Mouse (Mus musculus) embryo, embryonic 10.5 days (tissue): ENCODE measurements around the gene Zcchc9.
"Not testable (repeated sequence)": the region's sequence is repeated elsewhere in the genome, so short reads cannot be mapped to it uniquely, and the experiment has no call there.

Experiments used
- DNase-seq: peaks from one replicate; pipeline ENCODE4 v3.0.0-alpha.2; 2015; ENCODE audit warnings: low spot score

Zcchc9 gene

DNA sequence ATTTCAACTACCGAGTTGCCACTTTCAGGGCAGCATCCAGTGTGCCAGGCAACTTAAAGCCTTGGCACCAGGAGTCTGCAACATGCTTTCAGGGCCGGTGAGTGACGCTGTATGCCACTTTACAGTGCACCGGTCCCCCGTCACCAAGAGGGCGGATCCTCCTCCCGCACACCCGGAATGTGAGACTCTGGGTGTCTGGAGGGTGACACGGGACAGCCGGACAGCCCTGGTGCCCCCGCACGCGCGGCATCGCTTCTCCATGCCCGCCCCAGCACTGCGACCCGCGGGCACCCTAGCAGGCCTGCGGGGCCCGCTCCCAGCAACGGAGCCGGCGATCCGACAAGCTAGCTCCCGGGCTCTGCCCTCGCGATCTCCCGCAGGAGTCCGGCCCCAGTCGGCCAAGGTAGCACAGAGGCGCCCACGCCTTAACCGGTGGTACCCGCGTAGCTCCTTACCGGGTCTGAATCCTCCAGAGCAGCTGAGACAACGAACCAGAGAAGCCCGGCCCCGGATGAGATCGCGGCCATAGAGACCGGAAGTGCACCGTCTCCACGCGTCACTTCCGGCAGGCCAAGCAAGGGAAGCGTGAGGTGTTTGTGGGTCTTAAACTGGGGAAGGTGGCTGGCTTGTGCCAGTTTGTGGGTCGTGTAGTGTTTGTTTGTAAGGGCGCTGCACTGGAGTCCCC lies at the start of gene Zcchc9:
Gene Zcchc9 (minus strand): TSS at position 551 of the 685 bp plus-strand sequence.
- peak; percentile 94 for DNase-seq

DNA sequence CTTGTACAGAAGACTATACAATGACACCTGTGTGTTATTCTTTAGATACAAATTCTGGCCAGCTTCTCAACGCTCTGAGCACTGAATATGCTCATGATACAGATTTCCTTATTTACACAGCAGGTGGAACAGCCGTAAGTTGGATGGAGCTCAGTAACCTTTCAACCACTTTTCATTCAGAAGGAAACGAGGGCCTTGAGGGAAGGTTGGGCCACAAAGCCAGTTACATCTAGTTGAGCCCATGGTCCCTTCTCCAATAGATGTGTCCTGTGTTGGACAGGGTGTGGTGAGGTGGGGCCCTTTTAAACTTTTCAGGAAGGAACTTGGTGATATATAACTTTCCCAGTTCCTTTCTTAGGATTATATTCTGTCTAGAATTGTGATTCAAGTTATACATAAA lies 46.9 kb upstream of the Zcchc9 start:
- DNase-seq, result no peak

DNA sequence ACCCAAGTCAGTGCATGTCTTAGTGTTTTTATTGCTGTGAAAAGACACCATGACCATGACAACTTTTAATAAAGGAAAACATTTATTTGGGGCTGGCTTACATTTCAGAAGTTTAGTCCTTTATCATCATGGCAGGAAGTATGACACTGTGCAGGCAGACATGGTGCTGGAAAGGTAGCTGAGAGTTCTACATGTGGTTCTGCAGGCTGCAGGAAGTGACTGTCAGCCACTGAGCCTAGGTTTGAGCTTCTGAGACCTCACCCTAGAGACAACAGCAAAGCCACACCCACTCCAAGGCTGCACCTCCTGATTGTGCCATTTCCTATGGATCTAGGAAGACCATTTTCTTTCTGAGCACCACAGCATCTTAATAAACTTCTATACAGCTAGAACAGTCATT lies 20.4 kb upstream of the Zcchc9 start:
- no peak for DNase-seq

DNA sequence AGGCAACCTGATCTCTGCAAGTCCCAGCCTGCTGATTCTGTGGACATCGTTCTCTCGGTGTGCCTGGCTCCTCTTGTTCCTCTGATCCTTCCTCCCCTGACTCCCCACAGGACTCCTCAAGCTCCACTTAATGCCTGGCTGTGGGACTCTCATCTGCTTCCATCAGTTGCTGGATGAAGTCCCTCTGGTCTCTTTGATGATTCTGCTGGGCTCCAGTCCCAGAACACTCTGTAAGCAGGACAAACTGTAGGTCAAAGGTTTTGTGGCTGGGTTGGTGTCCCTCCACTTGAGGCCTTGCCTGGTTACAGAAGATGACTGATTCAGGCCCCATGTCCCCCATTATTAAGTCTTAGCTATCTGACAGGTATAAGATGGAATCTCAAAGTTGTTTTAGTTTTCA lies 18.6 kb upstream of the Zcchc9 start:
- DNase-seq, result no peak

DNA sequence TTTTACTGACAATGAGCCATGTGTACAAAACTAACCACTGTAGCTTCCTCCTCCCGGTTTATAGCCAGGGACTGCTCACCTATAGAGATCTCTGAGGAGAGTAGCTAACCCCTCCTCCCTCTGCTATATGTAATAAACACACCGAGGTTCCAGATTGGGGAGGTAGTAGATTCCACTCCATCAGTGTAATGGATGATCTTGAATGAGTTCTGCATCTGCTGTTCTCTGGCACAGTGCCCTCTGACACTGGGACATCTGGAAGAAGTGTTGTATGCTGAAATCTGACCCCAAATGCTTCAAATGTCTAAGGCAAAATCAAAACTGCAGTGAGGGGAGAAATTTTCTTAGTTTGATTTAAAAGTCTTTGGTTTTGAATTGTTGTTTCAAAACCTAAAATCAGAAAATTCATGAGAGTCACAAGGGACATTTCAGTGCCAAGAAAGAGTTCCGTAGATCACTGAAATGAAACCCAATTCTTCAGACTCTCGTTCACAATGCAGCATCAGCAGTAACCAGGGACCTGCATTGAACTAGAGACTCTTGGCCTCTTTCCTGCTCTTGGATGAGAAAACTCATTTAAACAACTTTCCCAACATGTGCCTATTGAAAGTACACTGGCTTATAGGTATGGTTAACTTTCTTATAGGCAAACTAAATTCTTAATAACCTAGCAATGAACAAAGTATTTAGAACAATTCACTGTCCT lies 17.5 kb upstream of the Zcchc9 start:
- DNase-seq, result peak; percentile 58

DNA sequence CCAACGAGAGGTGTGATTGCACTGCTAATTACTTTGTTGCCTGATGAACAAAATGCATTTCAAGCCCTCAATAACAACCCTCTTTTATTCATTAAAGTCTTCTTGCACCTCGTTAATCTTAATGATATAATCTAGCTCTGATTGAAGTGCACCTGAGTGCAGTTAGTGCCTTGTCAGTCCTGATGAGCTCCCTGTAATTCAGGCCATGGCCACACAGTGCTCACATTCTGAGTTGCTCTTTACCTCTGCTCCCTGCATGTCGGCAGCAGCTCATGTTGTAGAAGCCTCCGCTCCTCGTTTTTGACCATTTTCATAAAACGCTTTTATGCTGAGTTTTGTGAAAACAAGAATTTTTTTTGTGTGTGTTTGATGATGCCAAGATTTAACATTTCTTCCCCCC lies 16.2 kb upstream of the Zcchc9 start:
- DNase-seq, result no peak

DNA sequence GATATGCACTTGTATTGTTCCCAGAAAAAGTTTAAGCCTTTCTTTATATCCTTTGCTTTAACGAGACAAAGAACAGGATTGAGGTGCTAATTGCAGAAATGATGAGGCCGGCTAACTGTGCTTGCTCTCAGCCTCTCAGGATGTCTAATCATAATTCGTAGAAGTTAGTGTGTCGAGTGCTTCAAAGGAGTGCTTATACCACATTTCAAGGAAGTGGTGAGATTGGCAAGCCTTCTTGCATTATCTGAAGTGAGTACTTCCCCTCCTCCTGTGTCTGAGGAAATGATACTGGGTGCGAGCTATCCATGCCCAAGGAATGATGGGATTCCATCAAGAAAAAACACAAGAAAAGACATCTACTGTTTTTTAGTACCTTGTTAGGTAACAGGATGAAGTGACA lies 7.2 kb upstream of the Zcchc9 start:
- no peak for DNase-seq

DNA sequence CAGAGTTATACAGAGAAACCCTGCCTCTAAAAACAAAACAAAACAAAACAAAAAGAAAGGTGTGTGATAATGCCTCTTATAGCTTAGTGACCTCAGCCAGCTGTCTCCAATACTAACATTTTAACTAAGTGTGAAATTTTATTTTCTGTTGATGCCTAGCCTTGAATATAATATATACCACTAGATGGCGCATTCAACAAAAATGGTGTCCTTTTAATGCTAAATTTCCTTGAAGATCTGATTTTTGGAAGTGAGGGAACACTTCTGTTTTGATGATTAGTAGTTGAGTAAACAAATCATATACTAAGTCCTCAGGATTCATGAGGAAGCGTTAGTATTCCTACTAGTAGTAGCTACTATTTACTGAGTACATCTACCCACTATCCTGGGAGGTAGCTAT lies 2.0 kb upstream of the Zcchc9 start:
- DNase-seq, result peak; percentile 60

DNA sequence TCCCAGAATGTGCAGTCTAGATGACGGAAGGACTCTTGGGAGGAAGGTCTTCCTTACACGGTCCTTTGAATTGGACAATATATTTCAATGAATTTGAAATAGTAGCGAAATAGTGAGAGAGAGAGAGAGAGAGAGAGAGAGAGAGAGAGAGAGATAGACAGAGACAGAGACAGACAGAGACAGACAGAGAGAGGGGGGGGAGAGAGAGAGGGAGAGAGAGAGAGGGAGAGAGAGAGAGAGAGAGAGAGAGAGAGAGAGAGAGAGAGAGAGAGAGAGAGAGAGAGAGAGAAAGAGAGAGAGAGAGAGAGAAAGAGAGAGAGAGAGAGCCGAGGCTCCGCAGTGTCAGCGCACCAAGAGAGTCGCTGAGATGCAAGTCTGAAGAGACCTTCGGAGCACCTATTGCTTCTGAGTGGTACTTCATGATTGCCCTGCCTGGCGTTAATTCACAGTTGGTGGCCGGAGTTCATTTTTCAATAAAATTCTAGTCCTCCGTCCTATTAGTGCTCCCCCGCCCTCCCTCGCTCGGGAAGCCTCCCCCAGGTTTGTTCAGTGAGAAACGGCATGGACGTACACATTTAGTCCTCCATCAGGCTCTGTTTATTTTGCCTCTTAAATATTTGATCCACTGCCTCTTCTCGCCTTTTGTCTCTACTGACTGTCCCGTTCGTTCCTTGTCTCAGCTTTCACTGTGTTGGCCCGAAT lies 520 bp upstream of the Zcchc9 start:
- DNase-seq, result peak; percentile 44

DNA sequence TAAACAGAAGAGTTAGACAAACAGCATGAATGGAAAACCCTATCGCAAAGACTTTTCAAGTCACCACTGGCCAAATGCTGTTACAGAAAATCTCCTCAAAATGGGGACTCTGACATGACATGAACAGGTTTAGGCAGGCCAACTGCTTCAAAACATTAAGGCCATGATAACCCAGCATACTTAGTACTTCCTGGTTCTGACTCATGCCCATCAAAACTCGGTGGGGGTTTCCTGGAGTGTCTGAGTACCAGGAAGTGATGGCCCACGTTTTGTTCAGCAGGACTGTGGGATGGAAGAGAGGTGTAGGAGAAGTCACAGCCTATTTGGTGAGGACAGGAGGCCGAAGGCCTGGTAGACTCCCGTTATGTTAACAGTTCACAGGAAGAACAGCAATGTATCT lies 5.8 kb downstream of the Zcchc9 start:
- no peak for DNase-seq

DNA sequence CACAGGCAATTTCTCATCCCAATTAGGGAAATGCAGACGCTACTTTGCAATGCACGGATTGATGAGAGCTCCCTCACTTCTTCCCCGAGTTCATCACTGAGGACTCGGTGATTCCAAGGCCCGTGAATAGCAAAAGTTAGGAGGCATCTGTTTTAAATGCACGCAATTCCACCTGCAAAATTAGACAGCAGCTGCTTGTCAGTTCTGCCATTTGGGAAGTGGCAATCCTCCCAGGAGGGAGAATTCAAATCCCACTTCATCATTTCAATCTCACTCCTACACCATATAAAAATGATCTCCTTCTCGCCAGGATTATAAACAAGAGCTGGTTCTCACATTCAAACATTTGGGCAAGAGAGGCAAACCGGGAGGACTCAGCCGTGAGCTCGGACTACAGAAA lies 10.1 kb downstream of the Zcchc9 start:
- DNase-seq, result no peak

DNA sequence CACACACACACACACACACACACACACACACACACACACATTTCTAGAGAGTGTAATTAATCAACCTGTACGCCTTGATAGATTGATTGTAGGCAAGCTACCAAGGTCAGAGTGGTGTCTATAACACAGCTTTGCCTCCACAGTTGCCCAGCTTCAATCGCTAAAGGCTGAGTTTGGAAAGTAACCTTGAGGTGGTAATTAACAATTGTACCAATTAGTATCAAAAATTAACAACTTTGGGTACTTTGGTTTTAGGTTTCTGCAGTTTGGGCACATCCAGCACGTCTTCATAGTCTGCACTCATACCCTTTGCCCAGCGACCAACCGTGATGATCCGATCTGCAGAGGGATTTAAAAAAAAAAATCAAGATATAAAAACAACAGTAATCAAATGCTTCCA lies 10.6 kb downstream of the Zcchc9 start:
- no peak for DNase-seq

DNA sequence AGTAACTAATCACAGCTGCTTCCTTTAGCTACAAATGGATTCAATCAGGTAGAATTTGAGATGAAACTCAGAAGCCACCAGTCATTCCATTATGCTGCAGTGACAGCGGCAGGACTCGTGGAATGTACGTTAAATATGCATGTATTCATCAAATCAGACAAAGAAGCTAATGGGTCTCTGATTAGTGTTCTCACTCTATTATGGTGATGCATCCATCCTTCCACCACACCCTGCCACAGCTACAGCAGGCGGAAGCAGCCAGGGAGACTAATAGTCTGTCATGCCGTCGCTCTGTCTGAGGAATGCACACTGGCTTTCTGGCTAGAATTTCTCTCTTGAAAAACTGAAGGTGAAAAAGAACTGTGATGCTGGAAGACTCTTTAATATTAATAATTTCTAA lies 11.5 kb downstream of the Zcchc9 start:
- DNase-seq, result no peak

DNA sequence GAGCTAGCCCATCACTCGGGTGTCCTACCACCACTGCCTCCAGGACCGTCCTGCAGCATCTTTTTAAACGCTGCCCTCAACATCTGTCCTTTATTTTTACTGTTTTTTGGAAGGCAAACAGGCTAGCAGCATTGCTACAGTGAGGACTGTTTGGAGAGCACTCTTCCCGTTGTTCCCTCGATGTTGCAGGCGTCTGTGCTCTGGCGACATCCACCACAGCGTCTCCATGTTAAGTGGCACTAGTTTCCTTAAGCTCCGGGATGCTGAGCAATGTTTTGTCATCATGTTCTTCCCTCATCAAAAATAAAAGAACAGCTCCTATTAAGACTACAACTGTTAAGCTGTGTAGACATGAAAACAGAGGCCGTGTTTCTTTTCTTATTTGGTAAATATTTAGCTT lies 11.9 kb downstream of the Zcchc9 start:
- no peak for DNase-seq

DNA sequence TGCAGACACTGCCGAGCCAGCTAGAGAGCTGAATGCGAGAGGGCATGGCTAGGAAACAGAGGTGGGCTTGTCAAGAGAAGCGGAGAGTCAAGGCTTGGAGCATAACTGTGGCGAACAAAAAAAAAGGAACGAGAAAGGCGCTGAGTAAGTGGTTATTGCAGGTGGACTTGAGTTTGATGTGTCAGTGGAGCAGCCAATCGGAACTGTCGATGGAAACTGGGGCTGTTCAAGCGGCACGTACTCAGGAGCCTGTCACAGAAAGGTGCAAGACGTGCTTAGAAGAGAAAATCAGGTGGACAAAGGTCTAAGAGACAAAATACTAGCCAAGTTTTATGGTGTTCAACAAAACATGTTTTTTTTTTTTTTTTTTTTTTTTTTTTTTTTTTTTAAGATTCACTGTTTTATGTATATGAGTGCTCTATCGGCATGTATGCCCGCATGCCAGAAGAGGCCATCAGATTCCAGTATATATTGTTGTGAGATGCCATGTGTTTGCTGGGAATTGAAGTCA lies 12.5 kb downstream of the Zcchc9 start:
- DNase-seq, result no peak

DNA sequence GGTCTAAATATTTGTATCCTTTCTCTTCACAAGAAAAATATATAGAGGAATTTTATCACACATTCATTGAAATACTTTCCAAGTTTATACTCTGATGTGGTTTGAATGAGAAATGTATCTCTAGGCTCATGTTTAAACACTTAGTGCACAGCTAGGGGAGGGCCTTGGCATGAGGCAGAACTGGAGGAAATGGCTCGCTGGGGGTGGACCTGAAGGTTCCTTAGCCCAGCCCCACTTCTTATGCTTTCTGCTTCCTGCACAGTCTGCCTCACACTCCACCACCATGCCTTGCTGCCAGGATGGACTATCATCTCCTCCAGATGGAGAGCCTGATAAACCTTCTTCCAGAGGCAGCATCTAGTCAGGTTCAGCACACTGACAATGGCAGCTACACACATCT lies 15.5 kb downstream of the Zcchc9 start:
- DNase-seq, result no peak

DNA sequence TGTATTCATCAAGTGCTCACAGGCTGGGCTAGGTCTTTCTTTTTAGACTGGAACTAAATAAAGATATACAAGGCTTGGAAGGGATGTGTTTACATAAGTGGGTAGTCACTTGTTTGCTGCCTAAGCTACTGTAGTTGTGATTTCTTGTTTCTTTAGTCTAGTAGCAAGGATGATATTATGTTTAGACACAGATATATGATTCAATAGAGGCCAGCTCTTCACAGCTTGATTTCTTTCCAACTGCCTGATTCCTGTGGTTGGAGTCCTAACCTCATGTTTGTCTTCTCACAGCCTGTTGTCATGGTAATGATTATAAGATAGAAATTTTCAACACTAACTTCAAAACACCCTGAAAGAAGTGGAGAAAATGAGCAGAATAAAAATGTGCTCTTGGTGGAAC lies 27.6 kb downstream of the Zcchc9 start:
- no peak for DNase-seq

DNA sequence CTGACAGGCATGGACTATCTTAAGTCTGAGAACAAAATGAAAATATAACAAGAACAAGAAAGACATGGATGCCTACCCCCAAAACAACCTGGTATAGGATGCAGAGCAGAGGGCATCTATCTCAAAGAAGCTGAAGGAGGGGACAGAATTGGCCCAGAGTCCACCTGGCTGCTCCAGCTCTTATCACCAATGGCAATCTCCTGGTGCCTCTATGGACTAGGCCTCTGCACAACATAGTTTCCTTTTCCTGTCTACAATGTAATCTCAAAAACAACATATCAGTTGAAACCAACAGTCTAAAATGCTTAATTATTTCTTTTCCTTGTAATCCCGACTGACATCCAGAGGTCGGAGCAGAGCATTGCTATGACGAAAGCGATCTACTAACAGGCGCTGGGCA lies 29.4 kb downstream of the Zcchc9 start:
- DNase-seq, result no peak

DNA sequence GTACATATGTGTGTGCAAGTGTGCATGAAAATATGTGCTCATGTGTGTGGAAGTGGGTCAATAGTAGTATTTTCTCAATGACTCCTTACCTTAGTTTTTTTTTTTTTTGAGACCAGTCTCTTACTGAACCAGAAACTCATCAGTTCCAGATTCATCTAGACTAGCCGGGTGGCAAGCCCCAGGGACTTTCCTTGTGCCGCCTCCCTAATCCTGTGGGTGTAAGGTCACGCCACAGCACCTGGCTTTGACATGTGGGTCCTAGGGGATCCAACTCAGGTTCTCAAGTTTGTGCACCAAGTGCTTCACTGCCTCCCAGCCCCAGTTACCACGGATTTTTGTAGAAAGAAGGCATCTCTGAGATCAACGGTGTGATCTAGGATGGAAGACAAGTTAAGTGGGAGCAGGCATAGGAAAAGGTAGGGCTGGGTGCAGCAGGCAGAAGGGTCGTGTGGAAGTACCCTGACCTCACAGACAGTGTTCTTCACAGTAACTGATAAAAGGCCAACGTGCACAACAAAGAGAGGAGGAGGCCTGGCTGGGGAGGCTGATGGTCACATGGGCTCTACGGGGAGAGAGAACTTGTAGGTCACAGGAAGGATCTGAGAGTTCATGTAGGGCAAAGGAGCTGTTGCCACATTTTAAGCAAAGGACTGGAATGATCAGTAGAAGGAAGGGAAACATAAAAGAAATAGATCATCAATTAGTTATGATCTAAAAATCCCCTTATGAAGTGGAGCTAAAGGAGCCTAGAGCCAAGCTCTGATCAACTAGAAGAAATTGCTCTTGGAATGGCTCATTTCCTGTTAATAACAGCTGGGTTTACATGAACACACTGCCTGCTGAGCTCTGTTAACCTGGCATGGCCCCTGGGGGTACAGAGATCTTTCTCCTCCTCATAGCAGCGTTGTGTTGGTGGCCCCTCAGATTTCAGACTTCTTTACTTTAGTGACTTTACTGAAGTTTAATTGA lies 38.5 kb downstream of the Zcchc9 start:
- no peak for DNase-seq

DNA sequence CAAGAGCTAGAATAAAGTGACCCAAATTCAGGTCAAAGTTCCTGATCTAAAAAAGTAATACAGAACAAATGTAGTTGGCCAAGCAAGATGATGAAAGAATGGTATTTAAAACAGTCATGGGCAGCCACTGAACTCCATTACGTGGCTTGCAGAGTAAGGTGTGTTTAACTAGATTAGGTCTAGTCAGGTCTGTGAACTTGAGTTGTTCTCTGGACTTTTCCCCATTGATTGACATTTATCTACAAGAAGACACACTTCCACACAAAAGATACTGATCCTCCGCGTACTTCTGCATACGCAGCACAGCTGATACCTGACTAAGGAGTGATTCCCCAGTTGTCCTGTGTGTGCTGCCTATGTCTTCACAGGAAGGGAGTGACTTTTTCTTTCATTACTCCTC lies 41.9 kb downstream of the Zcchc9 start:
- DNase-seq, result no peak

DNA sequence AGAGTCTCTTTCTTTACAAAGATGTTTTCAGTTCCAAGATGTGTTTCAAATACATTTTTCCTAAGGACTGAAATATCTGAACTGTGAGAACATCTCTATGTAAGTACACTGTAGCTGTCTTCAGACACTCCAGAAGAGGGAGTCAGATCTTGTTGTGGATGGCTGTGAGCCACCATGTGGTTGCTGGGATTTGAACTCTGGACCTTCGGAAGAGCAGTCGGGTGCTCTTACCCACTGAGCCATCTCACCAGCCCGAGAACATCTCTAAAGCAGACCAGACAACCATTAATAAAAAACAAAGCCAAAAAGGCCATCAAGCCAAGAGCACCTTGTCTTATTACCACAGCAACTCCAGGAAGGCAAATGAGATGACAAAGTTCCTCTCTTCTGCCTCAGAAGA lies 43.9 kb downstream of the Zcchc9 start:
- DNase-seq, result not testable (repeated sequence)
